ENCODE assay signal across 8 mouse cellular contexts in genomic region chr19:55592876-55593691, GRCm38 (mm10).
DNase-seq lines count a peak whose midpoint lies in the region; ATAC-seq and TF ChIP-seq lines count a peak whose summit lies in the region.

No protein-coding gene starts in this region.

- H3K27me3 ChIP-seq in forebrain, postnatal 0 days (ENCODE audit: insufficient read depth, low read length), result no peaks in the 10 kb centered on the region
- peaks cover 26% of the 10 kb centered on the region for H3K27me3 ChIP-seq in neural tube, embryonic 12.5 days (replicated peaks)
- no peaks in the 10 kb centered on the region for H3K27me3 ChIP-seq in thymus, adult 2 months (ENCODE audit: control insufficient read depth, insufficient read depth, low read length)

- peak; percentile 27 for DNase-seq in right cerebral cortex, postnatal 14 days
- DNase-seq in right cerebral cortex, adult 18-20 months, result no peak
- peak; percentile 57 for DNase-seq in forebrain, postnatal 0 days
- peak; percentile 69 to 80 for DNase-seq in kidney, postnatal 4 days
- no peak for DNase-seq in adrenal gland, adult 18-20 months (ENCODE audit: low spot score in 2 of 2)
- no peak for DNase-seq in adrenal gland, postnatal 25 days
- DNase-seq in thymus, adult 2 months, result no peak

- H3K4me3 ChIP-seq in forebrain, postnatal 0 days (ENCODE audit: low read depth, low read length), result no peak overlapping the region
- H3K4me3 ChIP-seq in neural tube, embryonic 12.5 days, result no peak overlapping the region
- H3K4me3 ChIP-seq in thymus, adult 2 months (ENCODE audit: control insufficient read depth, insufficient read depth, low read length), result no peak overlapping the region

- H3K9me3 ChIP-seq in forebrain, postnatal 0 days (ENCODE audit: low read length), result no peaks in the 10 kb centered on the region
- H3K9me3 ChIP-seq in neural tube, embryonic 12.5 days, result no peaks in the 10 kb centered on the region

- no peaks in the 10 kb centered on the region for H3K36me3 ChIP-seq in forebrain, postnatal 0 days (ENCODE audit: insufficient read depth)
- H3K36me3 ChIP-seq in neural tube, embryonic 12.5 days, result no peaks in the 10 kb centered on the region
- H3K36me3 ChIP-seq in thymus, adult 2 months (ENCODE audit: control insufficient read depth, insufficient read depth, low read length), result no peaks in the 10 kb centered on the region

- ATAC-seq in forebrain, postnatal 0 days, result peak; percentile 75
- peak; percentile 67 for ATAC-seq in neural tube, embryonic 12.5 days (ENCODE audit: low FRiP score, low read depth)

- 29% methylated on average over 26 of the region's 26 CpGs for WGBS in forebrain, postnatal 0 days
- 19% methylated on average over 26 of the region's 26 CpGs for WGBS in neural tube, embryonic 12.5 days
- 94% methylated on average over 26 of the region's 26 CpGs for WGBS in thymus, adult 2 months

- peak overlapping the region; percentile 39 for H3K4me2 ChIP-seq in forebrain, postnatal 0 days (ENCODE audit: low read depth)
- peak overlapping the region; percentile 24; the same call in 1 of the 2 replicates for H3K4me2 ChIP-seq in neural tube, embryonic 12.5 days (replicated peaks)

- no peaks in the 10 kb centered on the region for H3K4me1 ChIP-seq in forebrain, postnatal 0 days (ENCODE audit: insufficient read depth)
- H3K4me1 ChIP-seq in neural tube, embryonic 12.5 days, result peaks cover 38% of the 10 kb centered on the region
- H3K4me1 ChIP-seq in thymus, adult 2 months (replicated peaks; ENCODE audit: control insufficient read depth, insufficient read depth, low read length), result no peaks in the 10 kb centered on the region

- no peak overlapping the region for H3K27ac ChIP-seq in forebrain, postnatal 0 days (ENCODE audit: low read depth, low read length)
- H3K27ac ChIP-seq in neural tube, embryonic 12.5 days, result no peak overlapping the region
- H3K27ac ChIP-seq in thymus, adult 2 months (ENCODE audit: control insufficient read depth, insufficient read depth, low read length), result no peak overlapping the region

- no peak for TF ChIP-seq CTCF in forebrain, postnatal 0 days (IDR thresholded peaks at IDR 0.05; ENCODE audit: low read depth)
- TF ChIP-seq CTCF in thymus, adult 2 months (IDR thresholded peaks at IDR 0.05; ENCODE audit: borderline replicate concordance, control insufficient read depth, extremely low read depth, insufficient read depth, low read length, poor library complexity), result no peak

- TF ChIP-seq POLR2A in thymus, adult 2 months (IDR thresholded peaks at IDR 0.05; ENCODE audit: control insufficient read depth, extremely low read depth, insufficient read depth, low read length, poor library complexity), result no peak

- no peak overlapping the region for H3K9ac ChIP-seq in forebrain, postnatal 0 days
- H3K9ac ChIP-seq in neural tube, embryonic 12.5 days, result no peak overlapping the region

Comparison
In these comparisons a context has a peak if more than half of its experiments do, and no peak if none do; other contexts are left out.
1. DNase-seq: peak in right cerebral cortex, postnatal 14 days (single experiment), forebrain, postnatal 0 days (single experiment) and kidney, postnatal 4 days (2 of 2); none in right cerebral cortex, adult 18-20 months (single experiment), adrenal gland, adult 18-20 months (0 of 2), adrenal gland, postnatal 25 days (single experiment) and thymus, adult 2 months (single experiment).